Mouse (Mus musculus) heart, postnatal 0 days (tissue): Measurements from ENCODE around the gene Epo. TPM values are rescaled to one million over a fixed set of nuclear protein-coding genes. Genes with fewer than 3 reads are reported as not detected.

Experiments
- ATAC-seq: fragments of 200-750 bp; cut with Nextera tagmentation; 2 replicates; pipeline ENCODE4 v1.8.0; 2017; ENCODE audit warnings: low read depth, moderate number of reproducible peaks, moderate library complexity; ENCODE audit not compliant: insufficient read depth
- DNase-seq: peaks from one replicate; pipeline ENCODE4 v3.0.0-alpha.2; 2016; ENCODE audit warnings: low spot score
- H3K27ac ChIP-seq: fragments of 300-500 bp; sonication (generic); 2 replicates; pipeline ENCODE4 v1.5.1; 2014; ENCODE audit warnings: low read depth, mild to moderate bottlenecking
- H3K27me3 ChIP-seq: fragments of 300-500 bp; sonication (generic); 2 replicates; pipeline ENCODE4 v1.6.1; 2014; ENCODE audit warnings: low read length, mixed read lengths; ENCODE audit not compliant: control insufficient read depth, insufficient read depth
- H3K36me3 ChIP-seq: fragments of 300-500 bp; sonication (generic); replicated peaks from 2 replicates; pipeline ENCODE4 v1.6.1; 2014; ENCODE audit warnings: low read length, mixed read lengths; ENCODE audit not compliant: control insufficient read depth, insufficient read depth
- H3K4me1 ChIP-seq: fragments of 300-500 bp; sonication (generic); 2 replicates; pipeline ENCODE4 v1.6.1; 2014; ENCODE audit warnings: antibody characterized with exemption; ENCODE audit not compliant: control insufficient read depth, insufficient read depth
- H3K4me2 ChIP-seq: fragments of 300-500 bp; sonication (generic); 2 replicates; pipeline ENCODE4 v1.6.1; 2014; ENCODE audit warnings: low read depth, mild to moderate bottlenecking, low read length, moderate library complexity
- H3K4me3 ChIP-seq: fragments of 300-500 bp; sonication (generic); 2 replicates; pipeline ENCODE4 v1.5.1; 2014; ENCODE audit warnings: low read depth, low read length
- H3K9ac ChIP-seq: fragments of 300-500 bp; sonication (generic); replicated peaks from 2 replicates; pipeline ENCODE4 v1.6.1; 2014; ENCODE audit warnings: low read depth, low read length, mixed read lengths
- H3K9me3 ChIP-seq: fragments of 300-500 bp; sonication (generic); replicated peaks from 2 replicates; pipeline ENCODE4 v1.6.1; 2016; ENCODE audit warnings: low read length; ENCODE audit not compliant: control insufficient read depth
- CTCF ChIP-seq: IDR thresholded peaks from 2 replicates; pipeline ENCODE4 v1.5.1; 2016; ENCODE audit warnings: antibody characterized with exemption, control low read depth, low read depth
- EP300 ChIP-seq: IDR thresholded peaks from 2 replicates; pipeline ENCODE4 v1.6.1; 2016; ENCODE audit warnings: antibody characterized with exemption, low read depth
- WGBS: fragments of 180-500 bp; shearing (Covaris S2); extraction: QIAGEN DNeasy Blood & Tissue Kit; methylation state at CpG from one replicate; pipeline ENCODE4 v1.1.7; 2014; 5-methylcytosine and 5-hydroxymethylcytosine counted together
- polyA plus RNA-seq: library from polyadenylated mRNA; unstranded; fragments of >200 nt; fragmentation: Nextera tagmentation; extraction: Ambion mirVana; gene quantifications from 2 replicates; pipeline ENCODE4 v1.2.1, GENCODE M21; 2015
- total RNA-seq: library from RNA; depleted of rRNA; stranded (reverse); fragments of >200 nt; gene quantifications from 2 replicates; pipeline ENCODE4 v1.2.3, GENCODE M21; 2014; ENCODE audit warnings: low replicate concordance

Gene Epo
- total and polyA plus RNA-seq, 2 experiments from 2014 or later = not detected

DNA sequence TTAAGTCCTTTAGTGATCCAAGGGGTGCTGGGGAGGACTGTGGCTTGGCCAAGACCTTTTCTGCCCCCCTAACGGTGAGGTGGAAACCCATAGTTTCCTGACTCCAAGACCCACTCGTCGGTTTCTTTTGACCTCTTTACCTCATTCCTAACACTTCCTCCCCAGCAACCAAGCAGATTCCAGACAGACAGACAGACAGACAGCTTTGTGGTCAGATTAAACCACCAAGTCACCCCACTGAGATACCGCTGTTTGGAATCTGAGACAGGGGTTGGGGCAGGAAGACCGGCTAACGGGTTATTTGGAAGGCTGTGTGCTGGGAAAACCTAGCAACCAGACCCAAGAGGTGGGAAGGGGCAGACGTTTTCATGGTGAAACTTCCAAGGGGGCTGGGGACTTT is 37.1 kb upstream of the Epo start:
- 41% methylated on average over 7 of the region's 7 CpGs for WGBS
- H3K4me1 ChIP-seq = 0 out of 2 replicates have a peak, but pooled peaks cover 3% of the 10 kb centered on the region
- H3K4me3 ChIP-seq = no peak overlapping the region
- TF ChIP-seq EP300 (no peak), CTCF (no peak)
- H3K9ac ChIP-seq = no peak overlapping the region
- H3K4me2 ChIP-seq = no peak overlapping the region
- no peak overlapping the region for H3K27ac ChIP-seq
- H3K36me3 ChIP-seq = no peaks in the 10 kb centered on the region
- H3K27me3 ChIP-seq = 0 out of 2 replicates have a peak, but pooled peaks cover 3% of the 10 kb centered on the region
- ATAC-seq (no peak), DNase-seq (no peak)
- H3K9me3 ChIP-seq = no peaks in the 10 kb centered on the region

DNA sequence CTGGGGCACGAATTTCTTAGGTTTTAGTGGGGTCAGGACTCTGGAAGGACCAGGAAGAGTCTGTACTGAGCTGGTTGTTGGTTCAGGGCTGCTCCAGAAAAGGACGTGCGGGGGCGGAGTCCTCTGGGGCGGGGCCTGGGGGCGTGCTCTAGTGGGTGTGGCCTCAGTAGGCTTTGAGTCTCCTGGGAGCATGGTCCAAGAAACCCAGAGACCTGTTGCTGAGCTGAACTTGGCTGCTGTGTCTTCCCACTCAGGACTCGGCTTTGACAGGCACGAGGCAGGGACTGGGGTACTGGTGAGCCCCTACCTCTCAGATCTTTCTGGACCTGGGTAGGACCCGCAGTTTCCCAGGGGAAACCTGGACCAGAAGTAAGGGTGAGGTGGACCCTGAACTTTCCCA is 36.6 kb upstream of the Epo start, which contains the start of gene Tfr2:
Gene Tfr2 (plus strand): TSS at position 176 of the 400 bp plus-strand sequence.
- TF ChIP-seq EP300 (no peak), CTCF (no peak)
- Histone ChIP-seq H3K36me3 (no peaks in the 10 kb centered on the region), H3K9me3 (no peaks in the 10 kb centered on the region), H3K4me3 (no peak within 1 kb of the TSS), H3K4me1 (0 out of 2 replicates have a peak, but pooled peaks cover 2% of the 10 kb centered on the region), H3K27me3 (0 out of 2 replicates have a peak, but pooled peaks cover 3% of the 10 kb centered on the region), H3K4me2 (no peak within 1 kb of the TSS), H3K27ac (no peak within 1 kb of the TSS), H3K9ac (no peak within 1 kb of the TSS)
- WGBS = 18% methylated on average over 9 of the region's 9 CpGs
- DNase-seq (no peak), ATAC-seq (peak; percentile 61; the same call in 1 of the 2 replicates)

DNA sequence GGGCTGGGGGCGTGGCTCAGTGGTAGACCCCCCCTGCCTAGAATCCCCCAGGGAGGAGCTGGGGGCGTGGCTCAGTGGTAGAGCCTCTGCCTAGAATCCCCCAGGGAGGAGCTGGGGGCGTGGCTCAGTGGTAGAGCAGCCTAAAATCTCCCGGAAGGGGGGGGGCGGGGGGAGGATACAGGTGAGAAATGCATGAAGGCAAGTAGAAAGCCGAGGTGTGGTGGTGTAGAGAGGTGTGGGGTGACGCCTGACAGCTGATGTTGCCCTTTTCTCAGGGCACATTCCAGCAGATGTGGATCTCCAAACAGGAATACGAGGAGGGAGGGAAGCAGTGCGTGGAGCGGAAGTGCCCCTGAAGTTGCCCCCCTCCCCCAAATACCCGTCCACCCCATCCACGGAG is 36.0 kb upstream of the Epo start:
- no peaks in the 10 kb centered on the region for H3K9me3 ChIP-seq
- no peaks in the 10 kb centered on the region for H3K4me1 ChIP-seq
- H3K27ac ChIP-seq = no peak overlapping the region
- 0 out of 2 replicates have a peak, but pooled peaks cover 3% of the 10 kb centered on the region for H3K27me3 ChIP-seq
- no peak overlapping the region for H3K4me2 ChIP-seq
- H3K9ac ChIP-seq = no peak overlapping the region
- 0 out of 2 replicates have a peak, but pooled peaks have one; percentile 20 for ATAC-seq
- H3K4me3 ChIP-seq = no peak overlapping the region
- no peak for DNase-seq
- WGBS = 50% methylated on average over 12 of the region's 12 CpGs
- no peaks in the 10 kb centered on the region for H3K36me3 ChIP-seq
- TF ChIP-seq EP300 (no peak), CTCF (no peak)

DNA sequence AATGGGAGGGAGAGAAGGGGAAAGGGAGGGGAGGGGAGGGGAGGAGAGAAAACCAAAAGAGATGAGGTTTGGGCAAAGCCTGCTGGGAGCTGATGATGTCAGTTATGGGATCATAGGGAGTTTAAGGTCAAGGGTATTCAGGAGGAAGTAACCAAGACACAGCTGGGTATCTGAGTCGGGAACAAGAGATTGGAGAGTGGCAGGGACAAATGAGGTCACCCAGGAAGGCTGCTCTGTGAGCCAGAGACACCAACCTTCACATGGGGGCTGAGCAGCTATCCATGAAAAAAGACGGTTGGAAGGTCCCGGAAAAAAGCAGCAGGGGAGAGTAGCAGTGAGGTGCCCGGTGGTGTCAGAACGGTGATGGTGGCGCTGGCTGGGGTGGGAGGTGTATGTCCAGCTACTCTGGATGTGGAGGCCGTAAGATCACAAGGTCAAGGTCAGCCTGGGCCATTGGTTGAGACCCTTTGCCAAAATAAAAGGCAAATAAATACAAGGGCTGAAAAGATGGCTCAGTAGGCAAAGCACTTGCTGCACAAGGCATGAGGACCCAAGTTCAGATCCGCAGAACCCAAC is 35.3 kb upstream of the Epo start:
- H3K27me3 ChIP-seq = 0 out of 2 replicates have a peak, but pooled peaks cover 3% of the 10 kb centered on the region
- WGBS = 70% methylated on average over 8 of the region's 8 CpGs
- no peak overlapping the region for H3K9ac ChIP-seq
- ATAC-seq (no peak), DNase-seq (no peak)
- TF ChIP-seq EP300 (no peak), CTCF (no peak)
- no peak overlapping the region for H3K4me2 ChIP-seq
- no peak overlapping the region for H3K27ac ChIP-seq
- no peak overlapping the region for H3K4me3 ChIP-seq
- no peaks in the 10 kb centered on the region for H3K36me3 ChIP-seq
- no peaks in the 10 kb centered on the region for H3K4me1 ChIP-seq
- H3K9me3 ChIP-seq = no peaks in the 10 kb centered on the region

DNA sequence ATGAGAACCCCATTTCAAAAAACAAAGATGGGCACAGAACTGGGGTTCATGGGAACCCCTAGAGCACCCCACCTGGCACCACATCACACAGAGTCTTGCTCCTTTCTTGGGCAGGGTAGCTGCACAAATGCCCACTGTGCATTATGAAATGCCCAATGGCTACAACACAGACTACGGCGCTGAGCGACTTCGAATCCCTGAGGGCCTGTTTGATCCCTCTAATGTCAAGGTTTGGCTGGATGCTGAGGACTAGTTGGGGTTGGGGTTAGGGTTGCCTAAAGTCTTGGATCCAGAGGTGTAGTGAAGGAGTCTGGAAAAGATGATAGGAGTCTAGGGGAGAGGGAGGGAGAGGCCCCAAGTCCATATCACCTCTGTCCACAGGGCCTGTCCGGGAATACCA is 33.4 kb upstream of the Epo start:
- no peak for DNase-seq
- 88% methylated on average over 5 of the region's 5 CpGs for WGBS
- Histone ChIP-seq H3K27ac (no peak overlapping the region), H3K4me2 (no peak overlapping the region), H3K4me3 (no peak overlapping the region), H3K36me3 (no peaks in the 10 kb centered on the region), H3K27me3 (no peaks in the 10 kb centered on the region), H3K4me1 (no peaks in the 10 kb centered on the region), H3K9ac (no peak overlapping the region), H3K9me3 (no peaks in the 10 kb centered on the region)
- ATAC-seq = no peak
- TF ChIP-seq CTCF (no peak), EP300 (no peak)

DNA sequence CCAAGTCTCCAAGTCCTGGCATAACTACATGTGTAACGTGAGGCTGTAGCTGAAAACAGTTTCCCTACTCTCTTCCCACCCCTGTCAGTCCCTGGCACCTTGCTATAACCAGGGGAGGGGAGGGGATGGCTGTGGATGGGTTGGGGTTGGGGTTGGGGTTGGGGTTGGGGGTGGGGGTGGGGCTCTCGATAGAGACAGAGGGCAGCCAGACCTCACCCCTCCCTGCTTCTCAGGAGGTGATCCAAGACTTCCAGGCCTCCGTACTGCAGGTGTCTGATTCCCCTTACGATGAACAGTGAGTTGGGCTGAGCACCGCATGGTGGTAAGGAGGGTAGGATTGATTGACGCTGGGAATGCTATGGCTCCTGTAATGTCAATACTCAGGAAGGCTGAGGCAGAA is 32.7 kb upstream of the Epo start:
- DNase-seq = no peak
- WGBS = 71% methylated on average over 6 of the region's 6 CpGs
- Histone ChIP-seq H3K27ac (no peak overlapping the region), H3K4me1 (no peaks in the 10 kb centered on the region), H3K9ac (no peak overlapping the region), H3K27me3 (no peaks in the 10 kb centered on the region), H3K36me3 (no peaks in the 10 kb centered on the region), H3K9me3 (no peaks in the 10 kb centered on the region), H3K4me3 (no peak overlapping the region), H3K4me2 (no peak overlapping the region)
- no peak for TF ChIP-seq CTCF
- TF ChIP-seq EP300 = no peak
- ATAC-seq = no peak
